Mouse (Mus musculus) bone marrow, adult 2 months (tissue): ENCODE results near the gene Otud7b. TPM values are rescaled to one million over a fixed set of nuclear protein-coding genes. Genes with fewer than 3 reads are reported as not detected.

Experiments
- H3K27ac ChIP-seq: fragments of 200-500 bp; 2 replicates; pipeline ENCODE4 v1.5.1; 2012; ENCODE audit warnings: low read depth, mild to moderate bottlenecking, control low read depth, inconsistent platforms, low read length; ENCODE audit not compliant: control insufficient read depth, poor library complexity, insufficient read depth
- H3K4me1 ChIP-seq: fragments of 200-500 bp; 2 replicates; pipeline ENCODE4 v1.6.1; 2011; ENCODE audit warnings: low read length; ENCODE audit not compliant: control insufficient read depth, insufficient read depth
- H3K4me3 ChIP-seq: fragments of 200-500 bp; replicated peaks from 2 replicates; pipeline ENCODE3; 2011; ENCODE audit warnings: mild to moderate bottlenecking, low read depth, low read length, control low read depth; ENCODE audit not compliant: control insufficient read depth
- CTCF ChIP-seq: fragments of 200-500 bp; IDR thresholded peaks from 2 replicates; pipeline ENCODE4 v1.5.1; 2011; ENCODE audit warnings: low read length, control low read depth; ENCODE audit not compliant: control insufficient read depth, insufficient read depth
- POLR2A ChIP-seq: fragments of 200-500 bp; IDR thresholded peaks from 2 replicates; pipeline ENCODE4 v1.6.1; 2011; ENCODE audit warnings: low read depth, mild to moderate bottlenecking, control low read depth, low read length, borderline replicate concordance; ENCODE audit not compliant: control insufficient read depth
- WGBS: fragments of 180-500 bp; shearing (Covaris S2); methylation state at CpG from one replicate; pipeline ENCODE4 v1.1.7; 2018; 5-methylcytosine and 5-hydroxymethylcytosine counted together
- polyA plus RNA-seq: library from polyadenylated mRNA; stranded (reverse); fragments of >200 nt; gene quantifications from 2 replicates; pipeline ENCODE4 v1.2.4, GENCODE M21; 2011; ENCODE audit warnings: low replicate concordance; ENCODE audit not compliant: missing spikeins, insufficient read depth, insufficient read length

Otud7b gene
- polyA plus RNA-seq, 1 experiment = 22.2 TPM

DNA sequence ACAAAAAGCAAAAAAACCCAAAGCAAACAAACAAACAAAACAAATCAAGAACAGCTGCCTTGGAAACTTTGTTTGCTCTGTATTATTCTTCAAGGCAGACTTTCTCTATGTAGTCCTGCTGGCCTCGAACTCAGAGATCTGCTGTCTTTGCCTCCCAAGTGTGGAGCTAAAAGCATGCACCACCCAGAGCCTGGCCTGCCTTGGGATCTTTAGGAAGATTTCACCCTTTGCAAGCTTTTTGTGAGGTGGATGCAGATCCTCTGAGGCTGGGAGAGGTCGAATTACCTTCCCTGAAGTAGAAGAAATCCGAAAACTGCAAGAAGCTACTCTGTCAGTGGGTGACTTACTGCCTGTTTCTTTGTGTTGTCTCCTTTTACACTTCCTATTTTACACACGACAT is 39.2 kb upstream of the Otud7b start:
- H3K4me1 ChIP-seq = no peaks in the 10 kb centered on the region
- H3K4me3 ChIP-seq = no peak overlapping the region
- H3K27ac ChIP-seq = no peak overlapping the region
- WGBS = 56% methylated on average over 4 of the region's 4 CpGs
- TF ChIP-seq CTCF = no peak
- no peak for TF ChIP-seq POLR2A

DNA sequence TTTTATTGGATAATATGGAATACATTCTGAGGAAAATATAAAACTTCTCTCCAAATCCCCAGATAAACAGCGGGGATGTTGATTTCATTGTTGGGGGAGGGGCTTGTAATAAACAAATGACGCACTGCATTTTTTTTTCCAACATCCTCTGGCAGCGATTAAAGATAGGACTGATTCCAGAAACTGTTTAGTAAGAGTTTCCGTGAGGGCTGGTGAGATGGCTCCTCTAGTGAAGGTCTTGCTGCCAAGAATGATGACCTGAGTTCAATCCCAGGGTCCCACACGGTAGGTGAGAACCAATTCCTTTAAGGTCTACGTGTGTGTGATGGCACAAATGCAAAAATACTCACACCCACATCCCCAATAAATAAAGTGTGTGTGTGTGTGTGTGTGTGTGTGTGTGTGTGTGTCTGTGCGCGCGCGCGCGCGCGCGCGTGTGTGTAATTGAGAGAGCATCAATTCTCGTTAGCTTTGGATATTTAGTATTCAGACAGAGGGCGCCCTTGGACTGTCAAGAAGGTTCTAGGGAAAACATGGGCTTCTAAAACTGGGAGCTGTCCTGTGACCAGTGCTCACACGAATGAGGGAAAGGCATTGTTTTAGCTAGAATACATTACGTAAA is 38.5 kb upstream of the Otud7b start:
- Histone ChIP-seq H3K4me3 (no peak overlapping the region), H3K4me1 (no peaks in the 10 kb centered on the region), H3K27ac (no peak overlapping the region)
- TF ChIP-seq CTCF = no peak
- TF ChIP-seq POLR2A = no peak
- WGBS = 35% methylated on average over 20 of the region's 20 CpGs

DNA sequence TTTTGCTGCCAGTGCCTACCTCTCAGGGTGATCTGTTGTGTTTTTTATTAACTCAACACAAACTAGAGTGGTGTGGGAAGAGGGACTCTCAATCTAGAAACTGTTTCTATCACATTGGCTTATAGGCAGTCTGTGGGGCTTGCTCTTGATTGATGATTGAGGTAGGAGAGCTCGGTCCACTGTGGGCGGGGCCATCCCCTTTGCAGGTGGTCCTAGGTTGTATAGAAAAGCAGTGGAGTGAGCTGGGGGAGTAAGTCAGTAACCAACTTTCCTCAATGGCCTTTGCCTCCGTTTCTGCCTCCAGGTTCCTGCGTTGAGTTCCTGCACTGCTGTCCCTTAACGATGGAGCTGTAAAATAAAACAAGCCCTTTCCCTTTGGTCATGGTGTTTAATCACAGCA is 37.6 kb upstream of the Otud7b start:
- 80% methylated on average over 5 of the region's 5 CpGs for WGBS
- Histone ChIP-seq H3K4me1 (no peaks in the 10 kb centered on the region), H3K27ac (no peak overlapping the region), H3K4me3 (no peak overlapping the region)
- TF ChIP-seq POLR2A = no peak
- no peak for TF ChIP-seq CTCF

DNA sequence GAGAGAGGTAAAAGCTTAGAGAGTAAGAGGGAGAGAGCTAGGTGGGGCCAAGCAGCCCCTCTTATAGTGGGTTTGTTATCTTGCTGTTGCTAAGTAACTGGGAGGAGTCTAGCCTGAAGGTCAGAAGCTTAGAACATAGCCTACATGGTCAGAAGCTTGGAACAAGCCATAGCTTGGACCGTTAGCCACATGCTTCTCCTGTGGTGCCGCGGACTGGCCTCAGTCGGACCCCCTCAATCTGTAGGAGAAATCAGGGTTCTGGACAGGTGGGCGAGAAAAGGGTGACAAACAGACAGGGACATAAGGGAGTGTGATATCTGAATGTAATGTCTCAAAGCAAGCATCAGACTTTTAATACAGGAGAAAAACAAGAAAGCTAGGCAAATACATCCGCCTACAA is 35.3 kb upstream of the Otud7b start:
- Histone ChIP-seq H3K27ac (no peak overlapping the region), H3K4me1 (no peaks in the 10 kb centered on the region), H3K4me3 (no peak overlapping the region)
- 92% methylated on average over 6 of the region's 6 CpGs for WGBS
- TF ChIP-seq POLR2A (no peak), CTCF (no peak)

DNA sequence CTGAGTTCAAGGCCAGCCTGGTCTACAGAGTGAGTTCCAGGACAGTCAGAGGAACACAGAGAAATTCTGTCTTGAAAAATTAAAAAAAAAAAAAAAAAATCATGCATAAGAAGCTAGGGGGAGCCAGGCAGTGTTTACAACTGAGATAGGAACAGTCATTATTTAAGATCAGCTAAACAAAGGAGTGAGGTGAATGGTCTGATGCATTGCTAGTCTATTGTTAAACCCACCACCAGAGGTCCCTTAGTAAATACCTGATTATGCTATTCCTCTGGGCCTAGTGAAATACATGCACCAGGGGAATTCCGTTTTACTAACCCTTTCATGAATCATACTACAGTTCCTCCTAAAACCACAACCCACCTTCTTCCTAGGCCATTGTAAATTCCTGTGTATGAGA is 34.8 kb upstream of the Otud7b start:
- 7% methylated on average over 1 of the region's 1 CpGs for WGBS
- no peak overlapping the region for H3K27ac ChIP-seq
- TF ChIP-seq CTCF (no peak), POLR2A (no peak)

DNA sequence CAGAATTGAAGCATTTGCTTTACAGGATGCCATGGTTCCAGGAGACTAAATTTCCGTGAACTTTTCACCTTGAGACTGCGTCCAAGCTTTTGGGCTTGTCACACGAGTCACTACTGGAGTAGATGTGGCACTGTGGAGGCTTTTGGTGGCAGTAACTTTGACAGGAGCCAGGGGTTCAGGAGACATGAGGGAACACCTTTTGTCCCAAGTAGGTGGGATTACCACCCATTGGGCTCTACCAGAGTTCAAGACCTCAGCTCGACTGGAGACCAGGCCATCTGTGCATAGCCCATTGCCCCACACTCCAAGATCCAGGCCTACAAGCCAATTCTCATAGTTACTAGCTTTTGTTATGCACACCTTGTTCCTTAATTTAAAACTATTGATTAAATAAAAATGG is 34.1 kb upstream of the Otud7b start:
- TF ChIP-seq CTCF = no peak
- TF ChIP-seq POLR2A = no peak
- WGBS = 76% methylated on average over 4 of the region's 4 CpGs
- no peak overlapping the region for H3K4me3 ChIP-seq
- no peak overlapping the region for H3K27ac ChIP-seq
- H3K4me1 ChIP-seq = no peaks in the 10 kb centered on the region

More for the DNA sequence above, 34.8 kb upstream of the Otud7b start:
- Histone ChIP-seq H3K4me1 (no peaks in the 10 kb centered on the region), H3K4me3 (no peak overlapping the region)

DNA sequence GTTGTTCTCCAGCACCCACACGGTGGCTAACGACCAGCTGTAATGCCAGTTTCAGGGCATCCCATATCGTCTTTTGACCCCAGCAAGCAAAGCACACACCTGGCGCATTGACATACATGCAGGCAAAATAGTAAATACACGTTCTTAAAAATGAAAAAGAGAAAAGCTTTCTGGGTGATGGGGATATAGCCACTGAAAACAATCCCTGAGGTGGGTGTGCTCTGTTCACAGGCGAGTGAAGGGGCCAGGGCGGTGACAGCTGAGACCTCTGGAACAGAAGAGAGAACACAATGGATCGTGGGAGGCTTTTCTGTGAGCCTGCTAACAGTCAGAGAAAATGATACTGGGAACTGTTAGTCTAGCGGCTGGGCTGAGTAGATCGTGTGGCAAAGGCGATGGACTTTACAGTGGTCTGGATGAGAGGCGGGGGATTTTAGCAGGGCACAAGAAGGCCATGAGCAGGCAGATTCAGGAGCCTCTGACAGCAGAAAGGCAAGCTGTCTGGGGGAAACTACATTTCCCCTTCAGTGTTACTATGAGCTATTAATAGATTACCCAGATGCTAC is 31.3 kb upstream of the Otud7b start:
- no peak overlapping the region for H3K4me3 ChIP-seq
- no peak for TF ChIP-seq POLR2A
- 72% methylated on average over 12 of the region's 12 CpGs for WGBS
- no peak overlapping the region for H3K27ac ChIP-seq
- no peaks in the 10 kb centered on the region for H3K4me1 ChIP-seq

DNA sequence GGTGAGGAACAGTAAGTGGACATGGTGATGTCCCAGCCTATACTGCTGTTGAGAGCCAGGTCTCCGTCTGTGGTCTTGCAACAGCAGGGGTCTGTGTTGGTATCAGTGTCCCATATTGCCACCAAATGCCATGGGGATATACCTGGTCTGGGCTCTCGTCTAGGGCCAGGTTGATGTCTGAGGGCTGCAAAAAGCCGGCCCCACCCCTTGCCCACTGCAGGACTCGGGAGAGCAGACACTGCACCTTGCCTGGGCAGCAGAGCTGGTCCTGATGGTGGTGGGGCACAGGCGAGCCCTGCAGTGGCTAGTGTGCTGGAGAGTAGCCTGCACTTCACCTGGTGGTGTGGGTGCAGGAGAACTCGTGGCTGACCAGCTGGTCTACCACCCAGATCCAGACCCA is 26.3 kb upstream of the Otud7b start:
- Histone ChIP-seq H3K4me1 (no peaks in the 10 kb centered on the region), H3K27ac (no peak overlapping the region), H3K4me3 (no peak overlapping the region)
- 62% methylated on average over 6 of the region's 6 CpGs for WGBS
- no peak for TF ChIP-seq CTCF
- TF ChIP-seq POLR2A = no peak

DNA sequence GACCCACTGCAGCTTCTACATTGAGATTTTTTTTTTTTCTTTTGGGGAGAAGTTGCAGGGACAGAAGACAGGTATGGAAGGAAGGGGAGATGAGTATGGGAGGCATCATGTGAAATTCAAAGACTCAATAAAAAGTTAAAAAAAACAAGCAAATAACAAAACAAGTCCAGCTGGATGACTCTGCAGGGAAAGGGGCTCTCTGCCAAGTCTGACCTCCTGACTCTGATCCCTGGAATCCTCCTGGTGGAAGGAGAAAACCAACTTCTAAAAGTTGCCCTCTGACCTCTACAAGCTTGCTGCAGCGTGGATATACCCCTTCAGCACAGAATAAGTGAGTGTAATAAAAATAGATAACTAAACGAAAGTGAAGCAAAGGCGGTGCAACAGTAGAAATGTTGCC is 25.6 kb upstream of the Otud7b start:
- TF ChIP-seq CTCF (no peak), POLR2A (no peak)
- Histone ChIP-seq H3K4me3 (no peak overlapping the region), H3K4me1 (no peaks in the 10 kb centered on the region), H3K27ac (no peak overlapping the region)
- WGBS = 69% methylated on average over 3 of the region's 3 CpGs
